ENCODE assay signal across 21 mouse cellular contexts in the genomic region with DNA sequence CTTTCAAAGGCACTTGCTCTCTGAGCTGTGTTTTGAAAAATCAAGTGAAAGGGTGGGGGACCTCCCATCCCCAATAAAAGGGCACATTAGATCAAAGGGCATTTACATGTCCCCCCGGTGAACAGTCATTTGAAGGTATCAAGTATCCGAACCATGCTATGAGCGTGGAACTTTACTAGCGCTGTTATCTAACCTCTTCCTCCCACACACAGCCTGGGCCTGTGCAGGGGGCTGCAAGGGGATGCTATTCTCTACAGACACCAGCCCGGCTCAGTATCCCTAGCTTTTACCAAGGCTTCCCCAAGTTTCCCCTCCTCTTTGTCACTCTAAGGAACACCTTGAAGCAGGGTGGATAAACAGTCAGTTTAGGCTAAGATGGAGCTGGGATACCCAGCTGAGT. TPM values are rescaled to one million over a fixed set of nuclear protein-coding genes. Genes with fewer than 3 reads are reported as not detected.
DNase-seq lines count a peak whose midpoint lies in the region; ATAC-seq lines count a peak whose summit lies in the region.
"Had no signal": no experiment of that assay in that cellular context is flagged by ENCODE, and none has a peak within 500 bp of the region (broad histone marks: within the 10 kb centered on the region; RNA-seq: fewer than 3 reads in every experiment).

No protein-coding gene starts in this region.

- H3K36me3 ChIP-seq in forebrain, embryonic 13.5 days (ENCODE audit: poor library complexity, severe bottlenecking), result no peaks in the 10 kb centered on the region
- no peaks in the 10 kb centered on the region for H3K36me3 ChIP-seq in forebrain, embryonic 15.5 days
- H3K36me3 ChIP-seq in kidney, embryonic 15.5 days, result no peaks in the 10 kb centered on the region
- no peaks in the 10 kb centered on the region for H3K36me3 ChIP-seq in neural tube, embryonic 15.5 days
- no peaks in the 10 kb centered on the region for H3K36me3 ChIP-seq in neural tube, embryonic 12.5 days
- H3K36me3 ChIP-seq: G1E; liver, embryonic 12.5 days had no signal

- no peak overlapping the region for H3K27ac ChIP-seq in forebrain, embryonic 13.5 days
- no peak overlapping the region for H3K27ac ChIP-seq in forebrain, embryonic 15.5 days (replicated peaks)
- no peak overlapping the region for H3K27ac ChIP-seq in kidney, embryonic 15.5 days
- no peak overlapping the region for H3K27ac ChIP-seq in neural tube, embryonic 15.5 days (replicated peaks)
- H3K27ac ChIP-seq in neural tube, embryonic 12.5 days, result no peak overlapping the region
- H3K27ac ChIP-seq: liver, embryonic 12.5 days had no signal

- no peak overlapping the region for H3K9ac ChIP-seq in forebrain, embryonic 13.5 days
- no peak overlapping the region for H3K9ac ChIP-seq in forebrain, embryonic 15.5 days (replicated peaks)
- H3K9ac ChIP-seq in kidney, embryonic 15.5 days, result no peak overlapping the region
- H3K9ac ChIP-seq in neural tube, embryonic 15.5 days (replicated peaks), result no peak overlapping the region
- H3K9ac ChIP-seq in neural tube, embryonic 12.5 days, result no peak overlapping the region
- H3K9ac ChIP-seq: liver, embryonic 12.5 days had no signal

- peak; percentile 10; the same call in 1 of the 2 replicates for ATAC-seq in forebrain, embryonic 13.5 days
- no peak for ATAC-seq in forebrain, embryonic 15.5 days (replicated peaks)
- peak; percentile 64; the same call in 1 of the 2 replicates for ATAC-seq in kidney, embryonic 15.5 days (replicated peaks; ENCODE audit: low FRiP score)
- no peak for ATAC-seq in neural tube, embryonic 15.5 days (ENCODE audit: low FRiP score)
- no peak for ATAC-seq in neural tube, embryonic 12.5 days (ENCODE audit: low FRiP score, low read depth)
- no peak for ATAC-seq in granulocyte monocyte progenitor cell, adult 5-6 weeks (replicated peaks; ENCODE audit: poor library complexity, severe bottlenecking)
- ATAC-seq: liver, embryonic 12.5 days; Patski had no signal

- peaks cover 6% of the 10 kb centered on the region; the same call in 1 of the 2 replicates for H3K4me1 ChIP-seq in forebrain, embryonic 13.5 days
- no peaks in the 10 kb centered on the region for H3K4me1 ChIP-seq in forebrain, embryonic 15.5 days
- peaks cover 18% of the 10 kb centered on the region for H3K4me1 ChIP-seq in kidney, embryonic 15.5 days
- H3K4me1 ChIP-seq in neural tube, embryonic 15.5 days, result peaks cover 13% of the 10 kb centered on the region
- H3K4me1 ChIP-seq in neural tube, embryonic 12.5 days, result peaks cover 13% of the 10 kb centered on the region
- H3K4me1 ChIP-seq: liver, embryonic 12.5 days had no signal

- H3K4me2 ChIP-seq in forebrain, embryonic 13.5 days, result no peak overlapping the region
- H3K4me2 ChIP-seq in forebrain, embryonic 15.5 days (replicated peaks), result no peak overlapping the region
- H3K4me2 ChIP-seq in kidney, embryonic 15.5 days, result no peak overlapping the region
- H3K4me2 ChIP-seq in neural tube, embryonic 15.5 days, result no peak overlapping the region
- peak overlapping the region; percentile 41; the same call in 1 of the 2 replicates for H3K4me2 ChIP-seq in neural tube, embryonic 12.5 days (replicated peaks)
- H3K4me2 ChIP-seq: liver, embryonic 12.5 days had no signal

- no peaks in the 10 kb centered on the region for H3K27me3 ChIP-seq in forebrain, embryonic 13.5 days
- H3K27me3 ChIP-seq in forebrain, embryonic 15.5 days, result no peaks in the 10 kb centered on the region
- peaks cover 5% of the 10 kb centered on the region; the same call in 1 of the 2 replicates for H3K27me3 ChIP-seq in kidney, embryonic 15.5 days
- no peaks in the 10 kb centered on the region for H3K27me3 ChIP-seq in neural tube, embryonic 15.5 days (replicated peaks)
- H3K27me3 ChIP-seq in neural tube, embryonic 12.5 days (replicated peaks), result no peaks in the 10 kb centered on the region
- H3K27me3 ChIP-seq: Patski had no signal

- no peak for DNase-seq in kidney, postnatal 25 days
- DNase-seq in neural tube, embryonic 10.5 days (ENCODE audit: extremely low spot score, low spot score), result peak; percentile 34
- DNase-seq: adrenal gland, adult 2 months; cerebellum, adult 11 months; cerebellum, adult 9-11 months; kidney, adult 8-10 months; left cerebral cortex, postnatal 4 days; lung, adult 2 months; lung, postnatal 14 days; retina, postnatal 1 day; right cerebral cortex, postnatal 25 days; spleen, adult 18-20 months had no signal

- no peak overlapping the region for H3K4me3 ChIP-seq in forebrain, embryonic 13.5 days
- no peak overlapping the region for H3K4me3 ChIP-seq in forebrain, embryonic 15.5 days
- no peak overlapping the region for H3K4me3 ChIP-seq in kidney, embryonic 15.5 days (replicated peaks)
- H3K4me3 ChIP-seq in neural tube, embryonic 15.5 days (replicated peaks), result no peak overlapping the region
- H3K4me3 ChIP-seq in neural tube, embryonic 12.5 days, result no peak overlapping the region
- H3K4me3 ChIP-seq: liver, embryonic 12.5 days had no signal

- H3K9me3 ChIP-seq in forebrain, embryonic 13.5 days (replicated peaks), result no peaks in the 10 kb centered on the region
- no peaks in the 10 kb centered on the region for H3K9me3 ChIP-seq in forebrain, embryonic 15.5 days
- no peaks in the 10 kb centered on the region for H3K9me3 ChIP-seq in kidney, embryonic 15.5 days (replicated peaks)
- H3K9me3 ChIP-seq in neural tube, embryonic 15.5 days (replicated peaks), result no peaks in the 10 kb centered on the region
- no peaks in the 10 kb centered on the region for H3K9me3 ChIP-seq in neural tube, embryonic 12.5 days
- H3K9me3 ChIP-seq: G1E; liver, embryonic 12.5 days had no signal

- WGBS in forebrain, embryonic 13.5 days, result 28% methylated on average over 5 of the region's 5 CpGs
- WGBS in forebrain, embryonic 15.5 days, result 44% methylated on average over 5 of the region's 5 CpGs
- 30% methylated on average over 5 of the region's 5 CpGs for WGBS in kidney, embryonic 15.5 days
- WGBS in neural tube, embryonic 15.5 days, result 21% methylated on average over 5 of the region's 5 CpGs
- 12% methylated on average over 5 of the region's 5 CpGs for WGBS in neural tube, embryonic 12.5 days

RNA-seq across cellular contexts. Expression of a gene that starts 54.5 kb away (rescaled TPM):
- 19.5 and 28.3 TPM in 2 replicates for polyA plus RNA-seq in forebrain, embryonic 13.5 days (2015; fragmentation: Nextera tagmentation; extraction: Ambion mirVana)
- 30.8 and 34.7 TPM in 2 replicates for polyA plus RNA-seq in forebrain, embryonic 15.5 days (2015; fragmentation: Nextera tagmentation; extraction: Ambion mirVana)
- polyA plus RNA-seq in kidney, embryonic 15.5 days (2015; fragmentation: Nextera tagmentation; extraction: Ambion mirVana), result 11.7 and 12.2 TPM in 2 replicates
- polyA plus RNA-seq in neural tube, embryonic 15.5 days (2015; fragmentation: Nextera tagmentation; extraction: Ambion mirVana), result 33.4 and 35.6 TPM in 2 replicates
- 44.0 and 44.6 TPM in 2 replicates for polyA plus RNA-seq in neural tube, embryonic 12.5 days (2016; fragmentation: Nextera tagmentation; extraction: Ambion mirVana)
- total RNA-seq in granulocyte monocyte progenitor cell, adult 5-6 weeks (2014; fragmentation: Nextera tagmentation), result 2.1 and 2.5 TPM in 2 replicates
- 2.4 and 3.1 TPM in 2 replicates for total RNA-seq in granulocyte monocyte progenitor cell, adult 5-6 weeks (2017)

Comparison
In these comparisons a context has a peak if more than half of its experiments do, and no peak if none do; other contexts are left out.
1. ATAC-seq: peak in forebrain, embryonic 13.5 days (single experiment) and kidney, embryonic 15.5 days (single experiment); none in forebrain, embryonic 15.5 days (single experiment), neural tube, embryonic 15.5 days (single experiment), neural tube, embryonic 12.5 days (single experiment) and granulocyte monocyte progenitor cell, adult 5-6 weeks (single experiment).